Mouse (Mus musculus) lung, embryonic 16.5 days (tissue): ENCODE measurements around the gene Uso1. TPM values are rescaled to one million over a fixed set of nuclear protein-coding genes. Genes with fewer than 3 reads are reported as not detected.

ENCODE experiments used
- ATAC-seq: fragments of 200-750 bp; cut with Nextera tagmentation; 2 replicates; pipeline ENCODE4 v1.8.0; 2017; ENCODE audit warnings: low read depth, mild to moderate bottlenecking, moderate library complexity
- H3K27ac ChIP-seq: fragments of 300-500 bp; sonication (generic); 2 replicates; pipeline ENCODE4 v1.5.1; 2014; ENCODE audit warnings: mild to moderate bottlenecking, control low read depth, low read length
- H3K27me3 ChIP-seq: fragments of 300-500 bp; sonication (generic); 2 replicates; pipeline ENCODE4 v1.6.1; 2014; ENCODE audit warnings: low read depth, low read length, mixed read lengths; ENCODE audit not compliant: control insufficient read depth, insufficient read depth
- H3K36me3 ChIP-seq: fragments of 300-500 bp; sonication (generic); 2 replicates; pipeline ENCODE4 v1.6.1; 2014; ENCODE audit warnings: low read length; ENCODE audit not compliant: control insufficient read depth, insufficient read depth
- H3K4me1 ChIP-seq: fragments of 300-500 bp; sonication (generic); replicated peaks from 2 replicates; pipeline ENCODE4 v1.6.1; 2014; ENCODE audit warnings: low read length, mixed read lengths; ENCODE audit not compliant: control insufficient read depth, insufficient read depth
- H3K4me2 ChIP-seq: fragments of 300-500 bp; sonication (generic); 2 replicates; pipeline ENCODE4 v1.6.1; 2014; ENCODE audit warnings: low read depth, low read length, control low read depth
- H3K4me3 ChIP-seq: fragments of 300-500 bp; sonication (generic); 2 replicates; pipeline ENCODE4 v1.5.1; 2014; ENCODE audit warnings: mild to moderate bottlenecking, low read length, control low read depth
- H3K9ac ChIP-seq: fragments of 300-500 bp; sonication (generic); 2 replicates; pipeline ENCODE4 v1.6.1; 2014; ENCODE audit warnings: low read length, control low read depth
- H3K9me3 ChIP-seq: fragments of 300-500 bp; sonication (generic); 2 replicates; pipeline ENCODE4 v1.6.1; 2016; ENCODE audit warnings: low read length; ENCODE audit not compliant: control insufficient read depth
- WGBS: fragments of 180-500 bp; shearing (Covaris S2); extraction: QIAGEN DNeasy Blood & Tissue Kit; methylation state at CpG from one replicate; pipeline ENCODE4 v1.1.7; 2014; 5-methylcytosine and 5-hydroxymethylcytosine counted together
- polyA plus RNA-seq: library from polyadenylated mRNA; unstranded; fragments of >200 nt; fragmentation: Nextera tagmentation; extraction: Ambion mirVana; gene quantifications from 2 replicates; pipeline ENCODE4 v1.2.1, GENCODE M21; 2015

Gene Uso1
- polyA plus RNA-seq, 1 experiment from 2014 or later, result 37.7 TPM

GRCm38 (mm10) chr5:92103816-92104415 is 33.8 kb upstream of the Uso1 start:
- no peak overlapping the region for H3K27ac ChIP-seq
- no peaks in the 10 kb centered on the region for H3K4me1 ChIP-seq
- no peak overlapping the region for H3K9ac ChIP-seq
- H3K36me3 ChIP-seq, result no peaks in the 10 kb centered on the region
- no peak overlapping the region for H3K4me3 ChIP-seq
- H3K9me3 ChIP-seq, result no peaks in the 10 kb centered on the region
- no peak for ATAC-seq
- WGBS, result 68% methylated on average over 13 of the region's 13 CpGs
- no peaks in the 10 kb centered on the region for H3K27me3 ChIP-seq
- no peak overlapping the region for H3K4me2 ChIP-seq

GRCm38 (mm10) chr5:92106327-92107125 is 31.2 kb upstream of the Uso1 start:
- H3K4me1 ChIP-seq, result no peaks in the 10 kb centered on the region
- no peaks in the 10 kb centered on the region for H3K27me3 ChIP-seq
- WGBS, result 36% methylated on average over 10 of the region's 10 CpGs
- no peaks in the 10 kb centered on the region for H3K36me3 ChIP-seq
- H3K4me2 ChIP-seq, result no peak overlapping the region
- H3K27ac ChIP-seq, result no peak overlapping the region
- H3K9ac ChIP-seq, result no peak overlapping the region
- ATAC-seq, result peak; percentile 36; the same call in 1 of the 2 replicates
- no peak overlapping the region for H3K4me3 ChIP-seq
- no peaks in the 10 kb centered on the region for H3K9me3 ChIP-seq

- no peak overlapping the region for H3K27ac ChIP-seq
- no peaks in the 10 kb centered on the region for H3K27me3 ChIP-seq
- H3K4me1 ChIP-seq, result no peaks in the 10 kb centered on the region; the same call in 1 of the 2 replicates
- no peak overlapping the region for H3K4me3 ChIP-seq
- H3K9ac ChIP-seq, result no peak overlapping the region
- H3K36me3 ChIP-seq, result no peaks in the 10 kb centered on the region
- ATAC-seq, result no peak
- WGBS, result 71% methylated on average over 4 of the region's 4 CpGs
- H3K9me3 ChIP-seq, result no peaks in the 10 kb centered on the region
- no peak overlapping the region for H3K4me2 ChIP-seq
These were observed 30.5 kb upstream of the Uso1 start for GRCm38 (mm10) chr5:92107282-92107681.

- Histone ChIP-seq H3K4me3 (no peak overlapping the region), H3K9ac (no peak overlapping the region), H3K4me2 (no peak overlapping the region), H3K4me1 (peaks cover 4% of the 10 kb centered on the region; the same call in 1 of the 2 replicates), H3K27ac (no peak overlapping the region), H3K27me3 (no peaks in the 10 kb centered on the region; the same call in 1 of the 2 replicates), H3K9me3 (no peaks in the 10 kb centered on the region), H3K36me3 (no peaks in the 10 kb centered on the region)
- no peak for ATAC-seq
- 85% methylated on average over 5 of the region's 5 CpGs for WGBS
These were observed 26.9 kb upstream of the Uso1 start for GRCm38 (mm10) chr5:92110818-92111355.

GRCm38 (mm10) chr5:92112175-92112574 is 25.6 kb upstream of the Uso1 start:
- WGBS, result 14% methylated on average over 6 of the region's 6 CpGs
- H3K36me3 ChIP-seq, result no peaks in the 10 kb centered on the region
- peak overlapping the region; percentile 54 for H3K4me2 ChIP-seq
- H3K4me3 ChIP-seq, result peak overlapping the region; percentile 34
- H3K4me1 ChIP-seq, result peaks cover 4% of the 10 kb centered on the region; the same call in 1 of the 2 replicates
- no peaks in the 10 kb centered on the region for H3K9me3 ChIP-seq
- no peak for ATAC-seq
- no peaks in the 10 kb centered on the region; the same call in 1 of the 2 replicates for H3K27me3 ChIP-seq
- H3K9ac ChIP-seq, result peak overlapping the region; percentile 47; the same call in 1 of the 2 replicates
- no peak overlapping the region for H3K27ac ChIP-seq

- Histone ChIP-seq H3K9me3 (no peaks in the 10 kb centered on the region), H3K4me1 (peaks cover 4% of the 10 kb centered on the region; the same call in 1 of the 2 replicates), H3K27ac (no peak overlapping the region), H3K36me3 (no peaks in the 10 kb centered on the region), H3K4me2 (peak overlapping the region; percentile 54), H3K9ac (peak overlapping the region; percentile 47), H3K27me3 (no peaks in the 10 kb centered on the region; the same call in 1 of the 2 replicates), H3K4me3 (peak overlapping the region; percentile 34)
- no peak for ATAC-seq
- 10% methylated on average over 10 of the region's 10 CpGs for WGBS
These were observed 25.2 kb upstream of the Uso1 start for GRCm38 (mm10) chr5:92112585-92112984.

GRCm38 (mm10) chr5:92113484-92113883 is 24.3 kb upstream of the Uso1 start:
- no peaks in the 10 kb centered on the region; the same call in 1 of the 2 replicates for H3K27me3 ChIP-seq
- 84% methylated on average over 7 of the region's 7 CpGs for WGBS
- H3K9me3 ChIP-seq, result no peaks in the 10 kb centered on the region
- ATAC-seq, result no peak
- H3K4me2 ChIP-seq, result no peak overlapping the region
- H3K36me3 ChIP-seq, result no peaks in the 10 kb centered on the region
- peaks cover 4% of the 10 kb centered on the region; the same call in 1 of the 2 replicates for H3K4me1 ChIP-seq
- H3K27ac ChIP-seq, result no peak overlapping the region
- no peak overlapping the region for H3K4me3 ChIP-seq
- no peak overlapping the region for H3K9ac ChIP-seq

- ATAC-seq, result no peak
- H3K36me3 ChIP-seq, result no peaks in the 10 kb centered on the region
- H3K4me1 ChIP-seq, result peaks cover 4% of the 10 kb centered on the region; the same call in 1 of the 2 replicates
- H3K9ac ChIP-seq, result no peak overlapping the region
- 83% methylated on average over 6 of the region's 6 CpGs for WGBS
- H3K4me3 ChIP-seq, result no peak overlapping the region
- H3K9me3 ChIP-seq, result no peaks in the 10 kb centered on the region
- H3K27ac ChIP-seq, result no peak overlapping the region
- no peaks in the 10 kb centered on the region; the same call in 1 of the 2 replicates for H3K27me3 ChIP-seq
- no peak overlapping the region for H3K4me2 ChIP-seq
These were observed 23.5 kb upstream of the Uso1 start for GRCm38 (mm10) chr5:92114223-92114622.

- 90% methylated on average over 2 of the region's 2 CpGs for WGBS
- ATAC-seq, result no peak
- Histone ChIP-seq H3K4me2 (no peak overlapping the region), H3K27me3 (no peaks in the 10 kb centered on the region; the same call in 1 of the 2 replicates), H3K9ac (no peak overlapping the region), H3K4me1 (peaks cover 4% of the 10 kb centered on the region; the same call in 1 of the 2 replicates), H3K36me3 (no peaks in the 10 kb centered on the region), H3K9me3 (no peaks in the 10 kb centered on the region), H3K4me3 (no peak overlapping the region), H3K27ac (no peak overlapping the region)
These were observed 22.8 kb upstream of the Uso1 start for GRCm38 (mm10) chr5:92114939-92115338.
